Mouse (Mus musculus): ENCODE measurements around the gene Crip2. TPM values are rescaled to one million over a fixed set of nuclear protein-coding genes. Genes with fewer than 3 reads are reported as not detected.

The Crip2 gene
- polyA plus RNA-seq, 1 experiment from 2014 or later: 223 TPM

- no peaks in the 10 kb centered on the region for H3K9me3 ChIP-seq
- H3K9ac ChIP-seq: no peak overlapping the region
- H3K27ac ChIP-seq: no peak overlapping the region
- no peak overlapping the region for H3K4me3 ChIP-seq (replicated peaks)
- ATAC-seq (ENCODE audit: low FRiP score): no peak
- WGBS: 90% methylated on average over 5 of the region's 5 CpGs
- no peak overlapping the region for H3K4me2 ChIP-seq
- H3K4me1 ChIP-seq: peaks cover 14% of the 10 kb centered on the region
- H3K27me3 ChIP-seq: no peaks in the 10 kb centered on the region
- peaks cover 97% of the 10 kb centered on the region for H3K36me3 ChIP-seq (replicated peaks)
These were observed 6.1 kb upstream of the Crip2 start for GRCm38 (mm10) chr12:113133861-113134403.

- no peak for ATAC-seq (ENCODE audit: low FRiP score)
- 90% methylated on average over 4 of the region's 4 CpGs for WGBS
- Histone ChIP-seq H3K4me2 (no peak overlapping the region), H3K4me3 (replicated peaks) (no peak overlapping the region), H3K9ac (no peak overlapping the region), H3K27me3 (no peaks in the 10 kb centered on the region), H3K27ac (no peak overlapping the region), H3K4me1 (peaks cover 19% of the 10 kb centered on the region), H3K36me3 (replicated peaks) (peaks cover 92% of the 10 kb centered on the region), H3K9me3 (no peaks in the 10 kb centered on the region)
These were observed 5.5 kb upstream of the Crip2 start for GRCm38 (mm10) chr12:113134502-113134901.

- H3K9ac ChIP-seq: no peak overlapping the region
- ATAC-seq (ENCODE audit: low FRiP score): no peak
- 93% methylated on average over 7 of the region's 7 CpGs for WGBS
- H3K27ac ChIP-seq: no peak overlapping the region
- H3K36me3 ChIP-seq (replicated peaks): peaks cover 83% of the 10 kb centered on the region
- H3K4me3 ChIP-seq (replicated peaks): no peak overlapping the region
- no peaks in the 10 kb centered on the region for H3K27me3 ChIP-seq
- H3K9me3 ChIP-seq: no peaks in the 10 kb centered on the region
- H3K4me1 ChIP-seq: peaks cover 23% of the 10 kb centered on the region
- H3K4me2 ChIP-seq: no peak overlapping the region
These were observed 4.6 kb upstream of the Crip2 start for GRCm38 (mm10) chr12:113135401-113135800.

- Histone ChIP-seq H3K27ac (peak overlapping the region; percentile 50; the same call in 1 of the 2 replicates), H3K36me3 (replicated peaks) (peaks cover 71% of the 10 kb centered on the region), H3K9ac (no peak overlapping the region), H3K27me3 (0 out of 2 replicates have a peak, but pooled peaks cover under 1% of the 10 kb centered on the region), H3K9me3 (no peaks in the 10 kb centered on the region), H3K4me3 (replicated peaks) (no peak overlapping the region), H3K4me1 (peaks cover 31% of the 10 kb centered on the region), H3K4me2 (no peak overlapping the region)
- ATAC-seq (ENCODE audit: low FRiP score): no peak
- WGBS: 79% methylated on average over 17 of the region's 17 CpGs
These were observed 3.5 kb upstream of the Crip2 start for GRCm38 (mm10) chr12:113136492-113137020.

GRCm38 (mm10) chr12:113137260-113138213 is 2.5 kb upstream of the Crip2 start:
- Histone ChIP-seq H3K9me3 (no peaks in the 10 kb centered on the region), H3K4me3 (replicated peaks) (no peak overlapping the region), H3K4me2 (no peak overlapping the region), H3K9ac (no peak overlapping the region), H3K27ac (0 out of 2 replicates have a peak overlapping the region, but pooled peaks have one; percentile 19), H3K27me3 (0 out of 2 replicates have a peak, but pooled peaks cover 5% of the 10 kb centered on the region), H3K4me1 (peaks cover 41% of the 10 kb centered on the region), H3K36me3 (replicated peaks) (peaks cover 61% of the 10 kb centered on the region)
- no peak for ATAC-seq (ENCODE audit: low FRiP score)
- whole genome bisulfite sequencing: 89% methylated on average over 18 of the region's 18 CpGs

GRCm38 (mm10) chr12:113138291-113138690 is 1.7 kb upstream of the Crip2 start:
- H3K9me3 ChIP-seq: no peaks in the 10 kb centered on the region
- no peak overlapping the region for H3K4me2 ChIP-seq
- peaks cover 54% of the 10 kb centered on the region for H3K36me3 ChIP-seq (replicated peaks)
- H3K9ac ChIP-seq: no peak overlapping the region
- peak overlapping the region; percentile 93 for H3K27ac ChIP-seq
- 0 out of 2 replicates have a peak, but pooled peaks cover 9% of the 10 kb centered on the region for H3K27me3 ChIP-seq
- WGBS: 79% methylated on average over 6 of the region's 6 CpGs
- peaks cover 48% of the 10 kb centered on the region for H3K4me1 ChIP-seq
- no peak for ATAC-seq (ENCODE audit: low FRiP score)
- no peak overlapping the region for H3K4me3 ChIP-seq (replicated peaks)

- peak overlapping the region; percentile 57 for H3K4me3 ChIP-seq (replicated peaks)
- WGBS: 36% methylated on average over 11 of the region's 11 CpGs
- peak overlapping the region; percentile 93 for H3K27ac ChIP-seq
- 0 out of 2 replicates have a peak, but pooled peaks cover 9% of the 10 kb centered on the region for H3K27me3 ChIP-seq
- H3K4me2 ChIP-seq: peak overlapping the region; percentile 75
- H3K36me3 ChIP-seq (replicated peaks): peaks cover 54% of the 10 kb centered on the region
- H3K4me1 ChIP-seq: peaks cover 49% of the 10 kb centered on the region
- peak; percentile 10; the same call in 1 of the 2 replicates for ATAC-seq (ENCODE audit: low FRiP score)
- H3K9me3 ChIP-seq: no peaks in the 10 kb centered on the region
- peak overlapping the region; percentile 61 for H3K9ac ChIP-seq
These were observed 853 bp upstream of the Crip2 start for GRCm38 (mm10) chr12:113138901-113139864.

- WGBS: 2% methylated on average over 49 of the region's 49 CpGs
- H3K4me1 ChIP-seq: peaks cover 49% of the 10 kb centered on the region
- H3K4me3 ChIP-seq (replicated peaks): peak overlapping the region; percentile 57
- H3K27me3 ChIP-seq: peaks cover 12% of the 10 kb centered on the region; the same call in 1 of the 2 replicates
- H3K4me2 ChIP-seq: peak overlapping the region; percentile 75
- peaks cover 54% of the 10 kb centered on the region for H3K36me3 ChIP-seq (replicated peaks)
- H3K9ac ChIP-seq: peak overlapping the region; percentile 61
- ATAC-seq (ENCODE audit: low FRiP score): peak; percentile 1; the same call in 1 of the 2 replicates
- peak overlapping the region; percentile 93; the same call in 1 of the 2 replicates for H3K27ac ChIP-seq
- no peaks in the 10 kb centered on the region for H3K9me3 ChIP-seq
These were observed 778 bp downstream of the Crip2 start for GRCm38 (mm10) chr12:113140616-113141411.

GRCm38 (mm10) chr12:113141531-113141973 is 1.5 kb downstream of the Crip2 start:
- Histone ChIP-seq H3K27ac (peak overlapping the region; percentile 59), H3K4me2 (peak overlapping the region; percentile 75), H3K9ac (peak overlapping the region; percentile 61), H3K4me3 (replicated peaks) (peak overlapping the region; percentile 57), H3K9me3 (no peaks in the 10 kb centered on the region), H3K4me1 (peaks cover 54% of the 10 kb centered on the region), H3K27me3 (peaks cover 15% of the 10 kb centered on the region; the same call in 1 of the 2 replicates), H3K36me3 (replicated peaks) (peaks cover 48% of the 10 kb centered on the region)
- WGBS: 39% methylated on average over 8 of the region's 8 CpGs
- ATAC-seq (ENCODE audit: low FRiP score): no peak

GRCm38 (mm10) chr12:113142021-113142975 is 2.3 kb downstream of the Crip2 start:
- H3K36me3 ChIP-seq (replicated peaks): peaks cover 40% of the 10 kb centered on the region
- no peaks in the 10 kb centered on the region for H3K9me3 ChIP-seq
- peak overlapping the region; percentile 57 for H3K4me3 ChIP-seq (replicated peaks)
- H3K9ac ChIP-seq: peak overlapping the region; percentile 61
- peak overlapping the region; percentile 75 for H3K4me2 ChIP-seq
- 29% methylated on average over 15 of the region's 15 CpGs for WGBS
- peaks cover 60% of the 10 kb centered on the region for H3K4me1 ChIP-seq
- no peak for ATAC-seq (ENCODE audit: low FRiP score)
- H3K27ac ChIP-seq: peak overlapping the region; percentile 59
- peaks cover 21% of the 10 kb centered on the region for H3K27me3 ChIP-seq
